Mouse (Mus musculus): ENCODE measurements at regions not wholly inside any gene's neighbourhood (a gene's known extent, or its start where the extent isn't known, plus 50 kb on each side); places are given as distances from the start of the nearest gene placed in this dataset.

DNA sequence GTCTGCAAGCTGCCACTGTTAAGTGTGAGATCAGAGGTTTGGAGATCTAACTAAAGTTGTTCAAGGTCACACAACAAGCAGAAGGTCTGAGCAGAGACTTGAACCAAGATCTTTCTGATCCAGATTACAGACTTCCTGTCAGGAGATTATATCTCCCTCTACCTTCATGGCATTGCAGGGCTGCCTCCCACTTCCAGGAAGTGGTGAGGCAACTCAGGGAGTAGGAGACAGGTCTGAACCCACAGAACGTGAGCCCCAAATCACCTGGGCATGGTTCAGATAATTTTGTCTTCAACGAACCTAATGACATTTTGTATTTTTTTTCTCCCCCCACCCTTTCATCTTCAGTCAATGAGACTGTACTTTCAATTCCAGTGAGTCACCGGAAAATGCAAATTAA, 135.2 kb downstream of the Utp6 start:
- intact Hi-C loops (cut with DNase I): no loop called here
- DNase-seq: no peak

DNA sequence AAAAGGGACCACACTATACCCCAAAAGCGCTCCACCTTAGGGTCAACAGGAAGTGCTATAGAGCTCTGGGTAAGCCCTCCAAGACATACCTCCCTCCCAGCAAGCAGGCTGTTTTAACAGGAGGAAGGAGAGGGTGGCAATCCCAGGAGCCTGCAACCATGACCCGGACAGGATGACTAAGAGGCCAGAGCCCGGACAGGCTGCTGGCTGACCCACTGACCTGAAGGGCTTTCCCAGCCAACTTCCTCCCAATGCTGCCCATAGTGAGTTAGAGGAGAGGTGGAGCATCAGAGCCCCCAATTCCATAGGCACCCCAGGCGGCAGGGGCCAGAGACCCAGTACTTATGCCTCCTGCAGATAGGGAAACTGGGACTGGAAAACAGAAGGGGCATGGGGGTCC, 136.3 kb downstream of the Utp6 start:
- no peak for DNase-seq
- intact Hi-C loops (cut with DNase I): no loop called here

DNA sequence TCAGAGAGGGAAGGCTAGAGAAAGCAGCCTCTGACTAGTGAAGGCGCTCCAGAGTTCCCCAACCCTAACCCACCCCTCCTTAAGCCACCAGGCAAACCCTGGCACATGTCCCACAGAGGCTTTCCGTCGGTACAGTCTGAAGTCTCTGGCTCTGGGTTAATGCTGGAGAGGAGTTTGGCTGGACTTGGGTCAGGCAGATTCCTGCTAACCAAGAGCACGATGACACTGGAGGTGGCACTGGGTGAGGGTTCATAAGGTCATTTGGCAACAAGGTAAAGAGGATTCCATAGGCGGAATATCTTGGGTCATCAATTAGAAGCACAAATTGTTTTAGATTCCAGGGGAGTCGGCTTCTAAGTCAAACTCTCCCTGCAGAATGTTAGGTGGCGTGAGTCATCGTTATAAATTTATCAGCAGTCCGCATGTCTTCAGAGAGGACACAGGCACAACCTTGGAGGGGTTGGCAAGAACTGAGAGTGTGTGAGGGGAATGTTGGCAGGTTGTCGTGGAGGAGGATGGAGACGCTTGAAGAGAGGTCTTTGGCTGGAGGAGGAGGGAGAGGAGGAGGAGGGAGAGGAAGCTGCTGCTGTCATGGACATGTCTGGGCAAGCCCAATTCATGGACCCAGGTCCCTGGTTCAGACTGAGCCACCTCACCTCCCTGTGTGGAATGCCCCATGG, 138.4 kb downstream of the Utp6 start:
- intact Hi-C loops (cut with DNase I): no loop called here
- DNase-seq: no peak

DNA sequence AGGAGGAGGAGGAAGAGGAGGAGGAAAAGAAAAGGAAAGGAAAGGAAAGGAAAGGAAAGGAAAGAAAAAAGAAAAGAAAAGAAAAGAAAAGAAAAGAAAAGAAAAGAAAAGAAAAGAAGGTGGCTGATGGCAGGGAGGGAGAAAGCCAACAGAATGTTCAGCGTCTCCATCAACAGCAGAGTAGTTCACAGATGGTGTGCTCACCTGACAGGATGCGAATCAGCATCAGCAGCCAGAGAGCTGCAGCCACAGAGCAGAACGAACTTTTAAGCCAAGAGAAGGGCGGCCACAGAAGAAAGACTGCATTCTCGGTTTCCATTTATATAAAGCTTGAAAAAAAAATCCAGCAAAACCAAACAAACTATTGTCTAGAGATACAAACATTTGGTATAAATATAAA, 140.2 kb downstream of the Utp6 start:
- intact Hi-C loops (cut with DNase I): no loop called here
- no peak for DNase-seq

DNA sequence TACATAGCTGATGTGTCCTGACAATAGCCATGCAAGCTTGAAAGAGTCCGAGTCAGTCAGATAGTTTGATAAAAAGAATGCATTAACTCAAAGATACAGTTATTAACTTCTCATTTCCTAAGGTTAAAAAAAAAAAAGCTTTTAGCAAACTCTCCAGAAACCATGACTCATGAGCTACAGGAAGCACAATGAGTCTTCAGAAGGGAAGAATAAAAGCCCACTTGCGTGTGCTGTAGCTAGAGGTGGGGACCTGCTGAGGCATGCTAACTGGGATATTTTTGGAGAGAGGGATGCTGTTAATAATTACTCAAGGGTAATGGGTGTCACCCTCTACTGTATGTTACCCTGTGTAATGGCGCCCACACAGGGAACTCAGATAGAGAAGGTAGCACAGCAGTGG, 147.0 kb downstream of the Utp6 start:
- no peak for DNase-seq
- intact Hi-C loops (cut with DNase I): no loop called here

DNA sequence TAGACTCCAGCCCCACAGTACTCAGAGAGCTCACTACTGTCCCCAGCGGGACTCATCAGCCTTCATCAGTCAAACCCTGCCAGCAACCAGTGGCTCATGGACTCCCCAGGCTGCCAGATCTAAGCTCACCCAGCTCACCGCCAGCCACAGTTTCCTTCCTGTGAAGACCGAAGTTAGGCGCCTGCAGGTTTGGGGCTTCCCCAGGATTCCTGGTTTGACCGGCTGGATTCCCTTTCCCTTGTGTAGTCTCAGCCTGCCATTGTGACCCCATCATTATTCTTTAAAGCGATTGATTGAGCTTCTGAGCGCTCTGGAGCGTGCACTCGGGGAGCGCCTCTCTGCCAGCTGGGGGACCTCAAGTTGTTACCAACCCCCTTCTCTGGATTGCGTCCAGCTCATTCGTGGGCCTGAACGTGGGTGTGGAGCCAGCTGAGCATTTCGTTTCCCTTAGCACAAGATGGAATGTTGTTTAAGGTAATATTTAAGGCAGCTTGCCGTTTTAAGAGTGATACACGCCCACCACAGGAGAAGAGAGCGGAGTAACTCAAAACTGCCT, 155.2 kb downstream of the Utp6 start:
- intact Hi-C loops (cut with DNase I): loop anchor here (5.0 kb wide), 1 partner anchor 75 kb away; no protein-coding TSS in a partner anchor
- no peak for DNase-seq

DNA sequence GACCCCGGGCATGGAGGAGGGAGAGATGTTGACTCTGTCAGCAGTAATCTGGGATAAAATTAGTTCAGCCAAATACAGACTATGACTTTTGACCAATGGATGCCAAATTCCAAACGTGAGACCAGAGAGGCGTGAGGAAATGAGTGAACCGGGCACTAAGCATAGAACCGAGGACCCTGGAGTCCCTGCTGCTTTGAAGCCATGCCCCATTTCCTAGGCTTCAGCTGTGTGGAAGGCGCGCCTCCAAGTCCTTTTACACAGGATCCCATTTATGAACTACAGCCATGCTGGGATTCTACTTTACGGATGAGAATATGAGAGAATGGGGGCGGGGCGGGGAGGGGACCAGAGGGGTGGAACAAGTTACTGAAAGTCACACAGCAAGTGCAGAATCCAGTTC, 155.8 kb downstream of the Utp6 start:
- intact Hi-C loops (cut with DNase I): loop anchor here (5.0 kb wide), 1 partner anchor 76 kb away; no protein-coding TSS in a partner anchor
- DNase-seq: no peak

DNA sequence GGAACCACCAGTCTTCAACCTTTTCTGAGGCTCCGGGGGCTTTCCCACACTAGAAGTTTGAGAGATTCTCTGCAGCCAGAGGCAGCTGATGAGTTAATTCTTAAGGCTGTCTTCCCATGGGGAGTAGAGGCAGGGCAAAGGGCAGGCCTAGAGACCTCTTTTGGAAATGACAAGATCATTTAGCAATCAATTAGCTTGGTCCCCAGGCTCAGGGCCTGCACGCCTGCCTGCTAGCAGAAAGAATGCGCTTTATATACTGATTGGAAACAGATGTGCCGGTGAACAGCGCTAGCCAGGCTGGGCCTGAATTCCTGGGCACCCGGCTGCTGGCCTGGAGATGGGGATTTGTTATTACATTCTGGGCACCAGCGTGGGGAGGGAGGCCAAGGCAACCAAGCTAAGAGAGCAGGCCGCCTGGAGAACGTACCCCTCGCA, 156.2 kb downstream of the Utp6 start:
- intact Hi-C loops (cut with DNase I): loop anchor here (5.0 kb wide), 1 partner anchor 76 kb away; no protein-coding TSS in a partner anchor
- DNase-seq: peak; percentile 46 to 68

DNA sequence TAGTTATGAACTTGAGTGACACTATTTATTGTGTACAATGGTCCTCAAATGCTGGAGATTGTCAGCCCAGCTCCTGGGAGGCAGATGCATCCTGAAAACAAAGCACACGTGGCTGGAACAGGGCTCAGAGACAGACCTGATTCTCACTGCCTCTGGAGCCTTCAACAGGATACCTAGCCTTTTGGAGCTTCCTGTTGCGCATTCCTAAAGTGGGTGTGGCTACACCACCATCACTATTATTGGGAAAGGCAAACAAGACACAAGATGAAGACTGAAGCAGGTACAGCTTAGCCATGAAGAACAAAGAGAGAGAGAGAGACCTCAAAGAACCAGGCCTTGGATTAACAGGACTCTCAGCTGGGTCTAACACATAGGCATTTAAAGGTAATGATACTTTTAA, 158.2 kb downstream of the Utp6 start:
- intact Hi-C loops (cut with DNase I): no loop called here

DNA sequence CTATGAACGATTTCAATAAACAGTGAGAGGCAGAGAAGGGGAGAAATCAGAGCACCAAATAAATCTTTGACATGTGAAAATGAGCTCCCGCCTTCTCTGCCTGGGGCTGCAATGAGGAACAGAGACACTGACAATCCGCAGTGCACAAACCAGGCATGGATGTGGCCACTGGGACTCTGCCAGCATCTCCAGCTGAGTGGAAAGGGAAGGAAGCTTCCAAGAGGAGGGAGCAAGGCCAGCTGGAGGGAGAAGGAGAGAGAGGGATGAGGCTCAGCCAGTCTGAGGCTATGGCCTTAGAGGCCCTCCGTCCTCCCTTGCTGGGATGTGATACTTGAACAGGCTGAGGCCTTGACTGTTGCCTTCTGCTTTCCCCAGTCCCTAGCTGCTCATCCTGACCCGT, 159.2 kb downstream of the Utp6 start:
- intact Hi-C loops (cut with DNase I): no loop called here
- DNase-seq: peak; percentile 73 to 83

More for the DNA sequence above, 158.2 kb downstream of the Utp6 start:
- no peak for DNase-seq

DNA sequence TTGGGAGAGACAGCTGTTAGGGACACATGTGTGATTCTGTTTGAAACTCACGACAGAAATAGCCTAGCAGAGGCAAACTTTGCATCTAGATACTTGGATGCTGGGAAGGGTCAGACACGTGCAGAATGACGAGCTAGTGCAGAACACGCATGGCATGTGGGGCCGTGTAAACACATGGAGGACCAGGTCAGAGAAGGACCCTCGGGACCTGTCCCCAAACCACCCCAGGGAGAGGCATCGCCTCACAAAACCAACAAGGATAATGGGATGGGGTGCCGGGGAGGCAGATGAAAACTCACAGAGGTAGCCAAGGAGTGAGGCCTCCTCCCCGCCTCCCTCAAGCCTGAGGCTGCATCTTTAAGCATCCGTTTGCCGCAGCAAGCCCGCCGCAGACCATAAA, 159.6 kb downstream of the Utp6 start:
- intact Hi-C loops (cut with DNase I): no loop called here
- no peak for DNase-seq

DNA sequence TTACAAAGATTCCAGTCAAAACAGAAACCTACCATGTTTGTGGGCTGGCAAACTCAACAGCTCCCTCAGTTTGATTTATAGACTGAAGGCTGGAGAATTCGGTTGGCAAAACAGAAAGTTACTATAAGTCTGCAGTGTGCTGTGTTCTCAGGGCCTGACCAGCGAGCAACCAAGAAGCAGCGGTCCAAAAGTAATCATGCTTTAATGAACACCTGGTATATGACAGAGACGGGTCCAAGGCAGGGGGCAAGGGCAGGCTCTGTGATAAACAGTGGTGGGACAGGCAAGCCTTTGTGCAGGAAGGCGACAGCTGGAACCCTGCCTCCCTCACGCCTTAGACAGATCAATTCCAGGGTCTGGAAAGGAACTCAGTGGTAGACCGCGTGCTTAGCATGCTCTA, 161.9 kb downstream of the Utp6 start:
- intact Hi-C loops (cut with DNase I): no loop called here
- no peak for DNase-seq

DNA sequence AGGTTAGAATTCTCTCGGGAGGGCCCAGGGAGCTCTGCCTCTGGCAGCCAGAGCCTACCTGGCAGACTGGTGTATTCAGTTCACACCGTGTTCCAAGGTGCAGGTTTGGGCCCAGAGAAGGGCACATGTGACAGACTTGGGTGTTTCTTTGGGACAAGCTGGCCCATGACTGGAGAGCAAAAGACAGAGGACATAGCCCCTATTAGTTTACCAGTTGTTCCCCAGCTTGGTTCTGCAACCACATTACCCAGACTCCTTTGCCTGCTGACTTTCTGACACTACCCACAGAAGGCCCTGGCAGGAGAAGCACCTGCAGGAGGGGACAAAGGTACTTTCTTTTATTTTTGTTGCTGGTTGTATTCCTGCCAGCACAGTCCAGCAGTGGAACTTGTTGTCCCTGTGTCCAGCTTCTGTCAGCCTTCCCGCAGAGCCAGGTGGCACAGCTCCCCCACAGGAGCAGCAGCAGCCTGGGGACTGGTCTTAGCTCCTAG, 173.9 kb downstream of the Utp6 start:
- intact Hi-C loops (cut with DNase I): no loop called here
- no peak for DNase-seq

DNA sequence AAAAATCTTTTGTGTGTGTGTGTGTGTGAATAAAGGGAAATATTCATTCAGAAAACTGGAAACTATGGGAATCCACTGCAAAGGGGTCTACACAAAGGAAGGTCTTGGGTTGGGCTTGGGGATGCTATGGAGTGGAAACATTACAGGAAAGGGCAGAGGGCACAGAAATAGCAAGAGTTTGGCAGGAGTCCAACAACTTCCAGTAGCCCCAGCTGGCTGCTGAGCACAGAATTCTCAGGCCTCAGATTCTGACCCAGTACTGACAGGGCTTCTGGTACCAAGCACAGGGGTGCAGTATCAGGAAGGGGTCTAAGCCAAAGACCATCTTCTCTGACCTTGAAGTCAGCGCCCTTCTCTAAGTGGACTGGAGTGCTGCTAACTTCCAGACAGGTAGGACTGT, 174.4 kb downstream of the Utp6 start:
- intact Hi-C loops (cut with DNase I): no loop called here
- no peak for DNase-seq

DNA sequence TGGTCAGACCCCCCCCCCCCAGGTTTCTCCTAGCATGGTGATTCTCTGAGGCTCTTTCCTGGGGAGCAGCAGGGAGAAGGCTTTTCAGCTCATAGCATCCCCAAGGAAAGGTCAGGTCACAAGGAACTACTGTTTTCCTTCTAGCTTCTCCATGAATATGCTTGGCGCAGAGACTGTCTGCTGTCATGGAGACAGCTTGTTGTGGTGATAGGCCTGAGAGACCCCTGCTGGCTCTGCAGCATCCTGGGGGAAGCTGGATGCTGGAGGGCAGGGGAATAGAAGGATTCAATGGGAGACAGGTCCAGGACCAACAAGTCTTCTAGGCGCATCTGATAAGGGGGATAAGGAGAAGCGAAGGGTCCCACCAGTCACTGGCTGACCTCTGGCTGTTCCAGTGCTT, 178.1 kb downstream of the Utp6 start:
- intact Hi-C loops (cut with DNase I): no loop called here
- no peak for DNase-seq

DNA sequence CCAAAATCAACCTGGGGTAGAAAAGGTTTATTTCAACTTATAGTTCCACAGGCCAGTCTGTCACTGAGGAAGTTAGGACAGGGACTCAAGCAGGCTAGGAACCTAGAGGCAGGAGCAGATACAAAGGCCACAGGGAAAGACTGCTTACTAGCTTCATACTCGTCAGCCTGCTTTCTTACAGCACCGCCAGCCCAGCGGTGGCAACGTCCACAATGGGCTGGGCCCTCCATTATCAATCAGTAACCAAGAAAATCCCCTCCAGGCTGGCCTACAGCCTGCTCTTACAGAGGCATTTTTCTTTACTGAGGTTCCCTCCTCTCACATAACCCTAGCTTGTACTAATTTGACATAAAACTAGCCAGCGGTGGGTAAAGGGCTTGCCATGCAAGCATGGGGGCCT, 180.2 kb downstream of the Utp6 start:
- intact Hi-C loops (cut with DNase I): no loop called here
- DNase-seq: no peak

DNA sequence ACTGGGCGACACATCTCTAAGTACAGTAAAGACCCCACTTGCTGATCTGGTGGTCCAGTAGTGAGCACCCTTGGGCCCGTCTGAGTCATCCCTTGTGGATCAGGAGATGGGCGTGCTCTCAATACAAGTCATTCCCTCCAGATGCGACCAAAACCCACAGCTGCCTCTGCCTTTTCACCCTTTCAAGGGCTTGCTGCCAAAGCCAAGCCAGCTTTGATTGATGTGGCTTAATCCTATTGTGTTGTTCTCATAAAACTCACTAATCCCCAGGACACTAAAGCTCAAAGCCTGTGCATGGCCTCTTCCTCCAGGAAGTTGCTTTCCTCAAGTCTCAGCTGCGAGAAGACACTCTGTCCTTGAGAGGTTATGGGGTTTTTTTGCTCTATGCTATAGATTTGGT, 182.4 kb downstream of the Utp6 start:
- no peak for DNase-seq
- intact Hi-C loops (cut with DNase I): no loop called here

DNA sequence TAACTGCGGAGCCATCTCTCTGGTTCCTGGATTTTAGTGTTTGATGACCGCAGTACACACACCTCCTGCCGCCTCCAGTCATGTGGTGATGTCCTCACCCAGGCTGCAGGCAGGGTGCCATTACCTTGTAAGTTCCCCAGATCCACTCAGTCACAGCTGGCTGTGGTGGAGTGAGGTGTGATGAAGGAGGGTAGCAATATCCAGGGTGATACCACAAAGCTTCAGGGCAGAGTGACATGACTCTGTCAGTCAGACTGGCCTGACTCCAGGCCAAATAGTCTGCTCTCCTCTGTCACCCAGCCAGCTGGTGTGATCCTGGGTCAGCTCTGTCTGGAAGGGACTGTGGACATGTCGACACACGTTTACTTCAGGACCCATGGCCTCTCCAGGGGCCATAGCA, 183.7 kb downstream of the Utp6 start:
- intact Hi-C loops (cut with DNase I): no loop called here
- DNase-seq: no peak

DNA sequence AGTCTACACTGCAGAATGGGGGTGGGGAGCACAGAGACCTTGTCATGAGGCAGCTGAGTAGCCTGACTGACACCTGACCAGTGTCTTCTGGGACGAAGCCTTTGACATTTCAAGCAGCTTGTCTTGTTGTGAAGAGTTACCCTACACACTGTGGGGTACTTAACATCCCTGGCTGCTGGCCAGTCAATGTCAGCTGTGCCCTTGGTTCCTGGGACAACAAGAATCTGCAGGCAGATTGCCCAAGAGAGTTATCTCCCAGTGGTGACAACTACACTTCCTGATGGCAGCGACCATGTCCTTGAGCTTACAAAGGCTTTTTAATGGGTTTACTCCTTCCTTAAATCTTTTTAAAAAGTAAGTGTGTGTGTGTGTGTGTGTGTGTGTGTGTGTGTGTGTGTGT, 184.2 kb downstream of the Utp6 start:
- DNase-seq: no peak
- intact Hi-C loops (cut with DNase I): no loop called here

DNA sequence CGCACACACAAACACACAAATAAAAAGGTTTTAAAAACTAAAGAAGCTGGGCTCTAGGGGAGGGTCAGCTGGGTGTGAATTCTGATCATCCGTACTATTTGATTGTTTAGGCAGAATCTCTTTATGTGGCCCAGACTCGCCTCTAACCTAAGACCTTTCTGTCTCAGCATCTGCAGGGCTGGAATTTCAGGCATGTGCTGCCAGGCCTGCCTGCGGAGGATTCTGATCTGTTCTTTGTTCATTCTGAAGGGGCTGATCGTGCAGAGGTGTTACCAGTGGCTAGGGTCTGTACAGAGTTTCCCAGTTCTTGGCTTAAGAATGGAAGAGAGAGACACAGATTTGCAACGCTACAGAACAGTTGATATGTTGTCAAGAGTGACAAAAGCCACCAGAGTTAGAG, 185.6 kb downstream of the Rab11fip4 start:
- intact Hi-C loops (cut with DNase I): no loop called here
- DNase-seq: no peak

DNA sequence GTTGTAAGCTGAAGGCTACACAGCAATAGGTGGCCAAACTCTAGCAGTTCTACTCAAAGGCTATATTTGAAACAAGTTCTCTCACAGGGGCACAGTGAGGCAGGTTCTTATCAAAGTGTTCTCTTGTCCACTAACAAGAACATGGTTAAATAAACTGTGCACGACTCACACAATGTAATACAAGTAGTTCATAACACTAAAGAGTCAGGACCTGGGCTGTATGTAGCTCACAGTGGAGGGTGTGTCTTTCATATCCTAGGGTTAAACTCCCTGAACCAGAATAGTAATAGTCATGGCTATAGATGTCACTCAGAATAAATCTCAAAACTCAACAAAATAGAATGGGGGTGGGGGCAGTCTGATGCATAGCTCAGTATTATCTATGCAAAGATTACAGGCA, 182.7 kb downstream of the Rab11fip4 start:
- intact Hi-C loops (cut with DNase I): loop anchor here (5.0 kb wide), 1 partner anchor 51 kb away; no protein-coding TSS in a partner anchor
- DNase-seq: no peak

DNA sequence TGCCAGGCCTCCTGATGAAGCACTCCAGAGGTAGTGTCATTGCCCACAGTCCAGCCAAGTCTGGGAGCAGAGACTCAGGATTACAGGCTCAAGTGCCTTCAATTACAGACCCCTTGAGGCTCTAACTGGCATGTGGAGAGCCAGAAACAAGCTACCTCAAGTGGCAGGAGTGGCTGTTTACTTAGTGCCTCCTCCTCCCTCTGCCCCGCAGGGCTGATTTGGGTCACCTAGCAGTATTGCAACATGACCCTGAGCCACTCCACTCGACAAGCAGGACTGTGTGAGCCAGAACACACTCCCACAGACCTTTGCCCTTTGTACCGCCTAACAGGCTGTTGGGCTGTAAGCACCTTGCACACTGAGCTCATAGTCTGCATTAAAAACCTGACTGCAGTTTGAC, 180.4 kb downstream of the Rab11fip4 start:
- no peak for DNase-seq
- intact Hi-C loops (cut with DNase I): loop anchor here (5.0 kb wide), 1 partner anchor 49 kb away; no protein-coding TSS in a partner anchor

All from gastrocnemius, postnatal 36 days (tissue).